Mouse (Mus musculus): ENCODE measurements around the gene Adarb1.

DNA sequence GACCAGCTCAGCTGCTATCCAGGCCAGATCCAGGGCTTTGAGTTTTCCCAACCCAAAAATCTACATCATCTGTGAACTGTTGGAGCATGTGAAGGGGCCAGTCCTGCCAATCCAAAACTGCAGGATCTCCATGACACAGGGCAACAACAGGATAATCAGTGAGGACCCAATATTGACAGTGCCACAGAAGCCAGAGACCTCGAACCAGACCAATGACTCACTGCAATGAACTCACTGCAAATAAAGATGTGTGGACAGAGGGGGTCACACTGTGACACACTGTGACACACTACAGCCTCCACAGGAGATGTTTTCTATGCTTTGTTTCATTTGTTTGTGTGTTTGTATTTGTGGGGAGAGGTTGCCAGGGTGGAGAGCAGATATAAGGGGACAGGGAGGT is 15.6 kb downstream of the Adarb1 start:
- TF ChIP-seq CTCF (IDR thresholded peaks at IDR 0.05; ENCODE audit: low read depth) (no peak), EP300 (IDR thresholded peaks at IDR 0.05; ENCODE audit: low read depth) (no peak)

All from liver, embryonic 14.5 days (tissue).